In genomic region chr5:134540881-134541280, GRCm38 (mm10) we compare ENCODE assay signal across 8 mouse cellular contexts. TPM values are rescaled to one million over a fixed set of nuclear protein-coding genes. Genes with fewer than 3 reads are reported as not detected.
A peak's percentile ranks its signal among the peaks of the same experiment; 100 is the strongest.
DNase-seq lines count a peak whose midpoint lies in the region; ATAC-seq and TF ChIP-seq lines count a peak whose summit lies in the region.

No protein-coding gene starts in this region.

- no peak overlapping the region for H3K4me3 ChIP-seq in stomach, postnatal 0 days (ENCODE audit: low read depth, low read length)
- no peak overlapping the region for H3K4me3 ChIP-seq in midbrain, embryonic 16.5 days (ENCODE audit: low read depth, low read length)

- H3K36me3 ChIP-seq in stomach, postnatal 0 days (ENCODE audit: control insufficient read depth, insufficient read depth, low read length), result peaks cover 3% of the 10 kb centered on the region; the same call in 1 of the 2 replicates
- peaks cover 10% of the 10 kb centered on the region for H3K36me3 ChIP-seq in midbrain, embryonic 16.5 days (ENCODE audit: control insufficient read depth, insufficient read depth, low read length)

- peak; percentile 61 for DNase-seq in adrenal gland, adult 2 months
- no peak for DNase-seq in adrenal gland, postnatal 4 days (ENCODE audit: low spot score in 2 of 2)
- DNase-seq in urinary bladder, postnatal 14 days (ENCODE audit: low spot score), result peak; percentile 30
- DNase-seq in urinary bladder, adult 2 months (ENCODE audit: low spot score), result no peak
- peak; percentile 45 for DNase-seq in kidney, postnatal 14 days
- DNase-seq in stomach, postnatal 0 days (ENCODE audit: low spot score), result no peak
- DNase-seq in ovary, postnatal 14 days (ENCODE audit: low spot score), result no peak

- no peaks in the 10 kb centered on the region for H3K9me3 ChIP-seq in stomach, postnatal 0 days (ENCODE audit: control insufficient read depth, low read length)
- no peaks in the 10 kb centered on the region for H3K9me3 ChIP-seq in midbrain, embryonic 16.5 days (replicated peaks; ENCODE audit: control insufficient read depth, low read length, poor library complexity, severe bottlenecking)

- WGBS in stomach, postnatal 0 days, result 76% methylated on average over 6 of the region's 6 CpGs
- 90% methylated on average over 6 of the region's 6 CpGs for WGBS in midbrain, embryonic 16.5 days

- peak overlapping the region; percentile 53; the same call in 1 of the 2 replicates for H3K27ac ChIP-seq in stomach, postnatal 0 days (replicated peaks)
- no peak overlapping the region; the same call in 1 of the 2 replicates for H3K27ac ChIP-seq in midbrain, embryonic 16.5 days (ENCODE audit: low read length)

- no peak for TF ChIP-seq CTCF in stomach, postnatal 0 days (IDR thresholded peaks at IDR 0.05; ENCODE audit: low read depth)

- TF ChIP-seq EP300 in stomach, postnatal 0 days (optimal IDR thresholded peaks at IDR 0.05), result no peak

- H3K27me3 ChIP-seq in stomach, postnatal 0 days (ENCODE audit: control insufficient read depth, insufficient read depth, low read length), result no peaks in the 10 kb centered on the region
- H3K27me3 ChIP-seq in midbrain, embryonic 16.5 days (ENCODE audit: control insufficient read depth, insufficient read depth, low read depth, low read length), result no peaks in the 10 kb centered on the region

- H3K4me2 ChIP-seq in stomach, postnatal 0 days (replicated peaks; ENCODE audit: low read depth), result no peak overlapping the region
- no peak overlapping the region for H3K4me2 ChIP-seq in midbrain, embryonic 16.5 days (ENCODE audit: low read length)

- peaks cover 8% of the 10 kb centered on the region for H3K4me1 ChIP-seq in stomach, postnatal 0 days (replicated peaks; ENCODE audit: control insufficient read depth, insufficient read depth)
- peaks cover 23% of the 10 kb centered on the region for H3K4me1 ChIP-seq in midbrain, embryonic 16.5 days (ENCODE audit: control insufficient read depth, insufficient read depth, low read length)

- no peak for ATAC-seq in stomach, postnatal 0 days (ENCODE audit: low FRiP score, low TSS enrichment)
- no peak for ATAC-seq in midbrain, embryonic 16.5 days

- no peak overlapping the region for H3K9ac ChIP-seq in stomach, postnatal 0 days (ENCODE audit: low read length)
- no peak overlapping the region for H3K9ac ChIP-seq in midbrain, embryonic 16.5 days (ENCODE audit: low read depth, low read length)

RNA-seq across cellular contexts. Expression of gene Clip2, which starts 11.4 kb away (rescaled TPM):
- 10 to 100 TPM; 13.3 to 21.5 TPM for total RNA-seq in adrenal gland, adult 2 months (2021)
- polyA plus RNA-seq in adrenal gland, adult 2 months (2012; rRNA removed), result 15.1 and 16.8 TPM in 2 replicates
- total RNA-seq in adrenal gland, postnatal 4 days (2021), result 10 to 100 TPM; 24.7 to 29.6 TPM
- polyA plus RNA-seq in urinary bladder, adult 2 months (2012; rRNA removed), result 11.1 and 15.6 TPM in 2 replicates
- 1.0 and 1.1 TPM in 2 replicates for polyA plus RNA-seq in stomach, postnatal 0 days (2015; fragmentation: Nextera tagmentation; extraction: Ambion mirVana)
- polyA plus RNA-seq in midbrain, embryonic 16.5 days (2015; fragmentation: Nextera tagmentation; extraction: Ambion mirVana), result 16.7 and 17.1 TPM in 2 replicates

RNA-seq across cellular contexts. Expression of gene Syna, which starts 19.1 kb away (rescaled TPM):
- total RNA-seq in adrenal gland, adult 2 months (2021), result not detected
- 0.04 TPM in 1 of 2 replicates, not detected in the other for polyA plus RNA-seq in adrenal gland, adult 2 months (2012; rRNA removed)
- total RNA-seq in adrenal gland, postnatal 4 days (2021), result under 1 TPM in 1 of 2 experiments, not detected in 1; 0.20 TPM
- polyA plus RNA-seq in urinary bladder, adult 2 months (2012; rRNA removed), result 0.09 and 0.10 TPM in 2 replicates
- polyA plus RNA-seq in stomach, postnatal 0 days (2015; fragmentation: Nextera tagmentation; extraction: Ambion mirVana), result 0.07 TPM in 2 replicates
- 0.46 and 0.92 TPM in 2 replicates for polyA plus RNA-seq in midbrain, embryonic 16.5 days (2015; fragmentation: Nextera tagmentation; extraction: Ambion mirVana)

RNA-seq across cellular contexts. Expression of gene Rfc2, which starts 40.3 kb away (rescaled TPM):
- 10 to 100 TPM; 40.0 to 48.4 TPM for total RNA-seq in adrenal gland, adult 2 months (2021)
- polyA plus RNA-seq in adrenal gland, adult 2 months (2012; rRNA removed), result 25.2 and 29.5 TPM in 2 replicates
- 10 to 100 TPM; 81.0 to 85.3 TPM for total RNA-seq in adrenal gland, postnatal 4 days (2021)
- polyA plus RNA-seq in urinary bladder, adult 2 months (2012; rRNA removed), result 69.2 and 82.6 TPM in 2 replicates
- 81.5 and 83.7 TPM in 2 replicates for polyA plus RNA-seq in stomach, postnatal 0 days (2015; fragmentation: Nextera tagmentation; extraction: Ambion mirVana)
- polyA plus RNA-seq in midbrain, embryonic 16.5 days (2015; fragmentation: Nextera tagmentation; extraction: Ambion mirVana), result 179 and 186 TPM in 2 replicates

Comparison
In these comparisons a context has a peak if more than half of its experiments do, and no peak if none do; other contexts are left out.
1. DNase-seq: peak in adrenal gland, adult 2 months (single experiment), urinary bladder, postnatal 14 days (single experiment) and kidney, postnatal 14 days (single experiment); none in adrenal gland, postnatal 4 days (0 of 2), urinary bladder, adult 2 months (single experiment), stomach, postnatal 0 days (single experiment) and ovary, postnatal 14 days (single experiment).